Mouse (Mus musculus) adipose tissue, adult 10 weeks (tissue): ENCODE measurements around the gene Lhcgr. TPM values are rescaled to one million over a fixed set of nuclear protein-coding genes. Genes with fewer than 3 reads are reported as not detected.

Experiments
- polyA plus RNA-seq: library from polyadenylated mRNA; stranded (reverse); fragments of 350-450 nt; fragmentation: Illumina TruSeq; extraction: RNeasy Lipid Tissue Mini Kit (QIAGEN cat#74804); gene quantifications from one replicate; pipeline ENCODE4 v1.2.3, GENCODE M21; 2014; ENCODE audit warnings: low read depth, low replicate concordance

The Lhcgr gene
- 0.42 TPM for polyA plus RNA-seq

DNA sequence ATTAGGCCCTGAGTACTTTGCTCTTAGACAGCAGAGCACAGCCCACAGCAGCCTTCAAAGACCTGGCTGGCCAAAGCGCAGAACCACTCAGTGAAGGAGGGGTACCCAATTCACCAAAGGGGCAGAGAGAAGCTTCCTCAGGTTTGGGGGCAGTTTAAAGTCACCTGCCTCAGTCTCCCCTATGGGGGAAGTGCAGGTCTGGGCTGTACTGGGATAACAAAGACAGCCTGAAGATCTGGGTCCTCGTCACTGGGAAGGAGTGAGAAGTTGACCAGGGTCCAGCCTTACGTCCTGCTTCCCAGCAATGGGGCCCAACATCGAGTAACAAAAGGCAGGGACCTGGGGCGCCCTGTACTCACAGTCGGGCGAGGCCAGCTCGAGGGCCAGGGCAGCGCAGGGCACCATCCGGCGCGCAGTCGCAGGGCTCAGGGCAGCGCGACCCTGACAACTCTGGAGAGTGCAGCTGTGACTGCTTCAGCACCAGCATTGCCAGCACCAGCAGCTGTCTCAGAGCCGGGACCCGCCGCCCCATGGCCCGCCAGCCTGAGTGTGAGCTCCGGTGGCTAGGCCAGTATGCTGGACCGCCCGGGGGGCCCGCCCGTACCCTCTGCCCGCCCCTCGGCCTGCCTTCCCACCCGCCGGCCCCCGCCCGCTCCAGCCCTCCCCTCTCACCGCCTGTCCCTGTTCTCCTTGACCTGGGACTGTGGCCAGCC lies at the start of gene Lhcgr:
Gene Lhcgr (minus strand): TSS at position 551 of the 713 bp plus-strand sequence.

DNA sequence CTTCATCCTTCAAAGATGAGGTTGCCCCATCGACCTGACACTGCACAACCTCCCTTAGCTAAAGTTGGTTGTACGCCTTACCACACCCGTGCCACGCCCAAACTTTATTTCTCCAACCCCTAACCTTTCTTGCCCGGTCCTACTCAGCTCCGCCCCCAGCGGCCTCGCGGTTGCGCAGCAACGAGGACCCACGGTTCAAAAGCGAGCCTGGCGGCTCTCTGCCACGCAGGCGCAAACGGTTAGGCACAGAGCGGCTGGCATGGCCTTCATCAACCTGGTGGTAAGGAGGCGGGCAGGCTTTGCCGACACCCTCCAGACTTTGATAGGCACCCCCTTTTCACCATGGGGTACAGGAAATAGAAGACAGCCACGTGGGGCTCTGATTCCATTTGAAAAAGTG lies 123.3 kb downstream of the Lhcgr start, which contains the start of gene Gtf2a1l:
Gene Gtf2a1l (plus strand): TSS at position 209 of the 400 bp plus-strand sequence.

Other genes with a start within 250 kb of the Lhcgr start
- 18.8 TPM for gene Ston1, start 194.3 kb downstream of the Lhcgr start, polyA plus RNA-seq
- gene Gtf2a1l, start 123.3 kb downstream of the Lhcgr start, polyA plus RNA-seq: 4.7 TPM